Mouse (Mus musculus) hindbrain, postnatal 0 days (tissue): ENCODE results near the gene Tmem248. TPM values are rescaled to one million over a fixed set of nuclear protein-coding genes. Genes with fewer than 3 reads are reported as not detected.
A peak's percentile ranks its signal among the peaks of the same experiment; 100 is the strongest.

Source experiments
- ATAC-seq: fragments of 200-750 bp; cut with Nextera tagmentation; 2 replicates; pipeline ENCODE4 v1.8.0; 2017; ENCODE audit warnings: mild to moderate bottlenecking, moderate TSS enrichment, moderate library complexity
- DNase-seq: peaks from one replicate; pipeline ENCODE4 v3.0.0-alpha.2; 2015; ENCODE audit warnings: low spot score
- H3K27ac ChIP-seq: fragments of 300-500 bp; sonication (generic); 2 replicates; pipeline ENCODE4 v1.5.1; 2014; ENCODE audit warnings: mild to moderate bottlenecking
- H3K27me3 ChIP-seq: fragments of 300-500 bp; sonication (generic); 2 replicates; pipeline ENCODE4 v1.6.1; 2014; ENCODE audit warnings: low read length, mixed read lengths; ENCODE audit not compliant: insufficient read depth
- H3K36me3 ChIP-seq: fragments of 300-500 bp; sonication (generic); 2 replicates; pipeline ENCODE4 v1.6.1; 2014; ENCODE audit warnings: low read length, mixed read lengths; ENCODE audit not compliant: insufficient read depth
- H3K4me1 ChIP-seq: fragments of 300-500 bp; sonication (generic); 2 replicates; pipeline ENCODE4 v1.6.1; 2014; ENCODE audit warnings: antibody characterized with exemption, low read length, mixed read lengths; ENCODE audit not compliant: insufficient read depth
- H3K4me2 ChIP-seq: fragments of 300-500 bp; sonication (generic); 2 replicates; pipeline ENCODE4 v1.6.1; 2014; ENCODE audit warnings: low read depth, mild to moderate bottlenecking, low read length, moderate library complexity, mixed read lengths
- H3K4me3 ChIP-seq: fragments of 300-500 bp; sonication (generic); 2 replicates; pipeline ENCODE4 v1.5.1; 2014; ENCODE audit warnings: low read length
- H3K9ac ChIP-seq: fragments of 300-500 bp; sonication (generic); replicated peaks from 2 replicates; pipeline ENCODE4 v1.6.1; 2014; ENCODE audit warnings: mild to moderate bottlenecking, low read length, moderate library complexity, mixed read lengths
- H3K9me3 ChIP-seq: fragments of 300-500 bp; sonication (generic); 2 replicates; pipeline ENCODE4 v1.6.1; 2016; ENCODE audit warnings: low read length, mixed read lengths
- CTCF ChIP-seq: IDR thresholded peaks from 2 replicates; pipeline ENCODE4 v1.5.1; 2016; ENCODE audit warnings: antibody characterized with exemption, control low read depth, low read depth
- WGBS: fragments of 180-500 bp; shearing (Covaris S2); extraction: QIAGEN DNeasy Blood & Tissue Kit; methylation state at CpG from one replicate; pipeline ENCODE4 v1.1.7; 2014; 5-methylcytosine and 5-hydroxymethylcytosine counted together
- polyA plus RNA-seq: library from polyadenylated mRNA; unstranded; fragments of >200 nt; fragmentation: Nextera tagmentation; extraction: Ambion mirVana; gene quantifications from 2 replicates; pipeline ENCODE4 v1.2.1, GENCODE M21; 2015
- total RNA-seq: library from RNA; depleted of rRNA; stranded (reverse); fragments of >200 nt; gene quantifications from 2 replicates; pipeline ENCODE4 v1.2.3, GENCODE M21; 2014

Tmem248 gene
- total and polyA plus RNA-seq, 2 experiments from 2014 or later = 30.5 to 37.1 TPM

- Histone ChIP-seq H3K27me3 (no peaks in the 10 kb centered on the region), H3K4me1 (no peaks in the 10 kb centered on the region), H3K4me2 (no peak overlapping the region), H3K4me3 (no peak overlapping the region), H3K36me3 (peaks cover 13% of the 10 kb centered on the region), H3K9ac (no peak overlapping the region), H3K9me3 (no peaks in the 10 kb centered on the region), H3K27ac (no peak overlapping the region)
- WGBS = 82% methylated on average over 1 of the region's 1 CpGs
- ATAC-seq (no peak), DNase-seq (peak; percentile 20)
- peak; percentile 68 for TF ChIP-seq CTCF
Observed at GRCm38 (mm10) chr5:130267316-130267715, 50.4 kb downstream of the Tmem248 start.

- no peak for TF ChIP-seq CTCF
- H3K9me3 ChIP-seq = no peaks in the 10 kb centered on the region
- H3K9ac ChIP-seq = no peak overlapping the region
- H3K4me2 ChIP-seq = no peak overlapping the region
- H3K4me1 ChIP-seq = no peaks in the 10 kb centered on the region
- H3K27me3 ChIP-seq = no peaks in the 10 kb centered on the region
- DNase-seq (no peak), ATAC-seq (no peak)
- WGBS = 79% methylated on average over 11 of the region's 11 CpGs
- H3K27ac ChIP-seq = no peak overlapping the region
- peaks cover 13% of the 10 kb centered on the region for H3K36me3 ChIP-seq
- no peak overlapping the region for H3K4me3 ChIP-seq
Observed at GRCm38 (mm10) chr5:130268976-130269375, 52.1 kb downstream of the Tmem248 start.

- Histone ChIP-seq H3K36me3 (peaks cover 12% of the 10 kb centered on the region), H3K4me3 (no peak overlapping the region), H3K27ac (no peak overlapping the region), H3K9me3 (no peaks in the 10 kb centered on the region), H3K4me2 (no peak overlapping the region), H3K4me1 (no peaks in the 10 kb centered on the region), H3K9ac (no peak overlapping the region), H3K27me3 (no peaks in the 10 kb centered on the region)
- ATAC-seq (no peak), DNase-seq (no peak)
- 97% methylated on average over 1 of the region's 1 CpGs for WGBS
- peak; percentile 36; the same call in 1 of the 2 replicates for TF ChIP-seq CTCF
Observed at GRCm38 (mm10) chr5:130272344-130272743, 55.5 kb downstream of the Tmem248 start.

GRCm38 (mm10) chr5:130273046-130273445 is 56.2 kb downstream of the Tmem248 start:
- no peak overlapping the region for H3K4me2 ChIP-seq
- no peak overlapping the region for H3K27ac ChIP-seq
- DNase-seq (no peak), ATAC-seq (no peak)
- no peaks in the 10 kb centered on the region for H3K4me1 ChIP-seq
- WGBS = 87% methylated on average over 6 of the region's 6 CpGs
- no peak overlapping the region for H3K4me3 ChIP-seq
- no peaks in the 10 kb centered on the region for H3K9me3 ChIP-seq
- no peaks in the 10 kb centered on the region for H3K27me3 ChIP-seq
- no peak overlapping the region for H3K9ac ChIP-seq
- TF ChIP-seq CTCF = no peak
- H3K36me3 ChIP-seq = peaks cover 9% of the 10 kb centered on the region

GRCm38 (mm10) chr5:130275509-130275908 is 58.6 kb downstream of the Tmem248 start:
- peaks cover 15% of the 10 kb centered on the region for H3K36me3 ChIP-seq
- peak; percentile 83 for TF ChIP-seq CTCF
- no peak overlapping the region for H3K4me3 ChIP-seq
- no peak overlapping the region for H3K9ac ChIP-seq
- H3K4me2 ChIP-seq = no peak overlapping the region
- no peaks in the 10 kb centered on the region for H3K9me3 ChIP-seq
- no peaks in the 10 kb centered on the region for H3K4me1 ChIP-seq
- DNase-seq (peak; percentile 74), ATAC-seq (no peak)
- WGBS = 43% methylated on average over 4 of the region's 4 CpGs
- no peaks in the 10 kb centered on the region for H3K27me3 ChIP-seq
- H3K27ac ChIP-seq = no peak overlapping the region

GRCm38 (mm10) chr5:130278011-130278472 is 61.2 kb downstream of the Tmem248 start:
- Histone ChIP-seq H3K27ac (no peak overlapping the region), H3K9ac (no peak overlapping the region), H3K36me3 (peaks cover 24% of the 10 kb centered on the region), H3K9me3 (no peaks in the 10 kb centered on the region), H3K4me3 (no peak overlapping the region), H3K4me1 (no peaks in the 10 kb centered on the region), H3K4me2 (no peak overlapping the region), H3K27me3 (no peaks in the 10 kb centered on the region)
- no peak for TF ChIP-seq CTCF
- no peak for DNase-seq
- 72% methylated on average over 7 of the region's 7 CpGs for WGBS
- no peak for ATAC-seq

GRCm38 (mm10) chr5:130283079-130283732 is 66.3 kb downstream of the Tmem248 start:
- H3K9me3 ChIP-seq = no peaks in the 10 kb centered on the region
- no peak overlapping the region for H3K27ac ChIP-seq
- TF ChIP-seq CTCF = no peak
- no peak overlapping the region for H3K9ac ChIP-seq
- peaks cover 20% of the 10 kb centered on the region for H3K36me3 ChIP-seq
- ATAC-seq = no peak
- DNase-seq = no peak
- 96% methylated on average over 9 of the region's 9 CpGs for WGBS
- no peak overlapping the region for H3K4me3 ChIP-seq
- no peaks in the 10 kb centered on the region for H3K4me1 ChIP-seq
- H3K27me3 ChIP-seq = no peaks in the 10 kb centered on the region
- no peak overlapping the region for H3K4me2 ChIP-seq
